Mouse (Mus musculus): ENCODE data around the gene Tst.

The Tst gene

GRCm38 (mm10) chr15:78405517-78406211 lies at the start of gene Tst:
Tst (minus strand) TSS chr15:78405907.
- no peak for TF ChIP-seq GATA4 (IDR thresholded peaks at IDR 0.05; ENCODE audit: insufficient replicate concordance, low read length)

- TF ChIP-seq GATA4 (IDR thresholded peaks at IDR 0.05; ENCODE audit: insufficient replicate concordance, low read length): no peak
Measured at GRCm38 (mm10) chr15:78455168-78455567, 49.5 kb upstream of the Tst start.

GRCm38 (mm10) chr15:78452929-78453328 lies 47.2 kb upstream of the Tst start:
- no peak for TF ChIP-seq GATA4 (IDR thresholded peaks at IDR 0.05; ENCODE audit: insufficient replicate concordance, low read length)

- no peak for TF ChIP-seq GATA4 (IDR thresholded peaks at IDR 0.05; ENCODE audit: insufficient replicate concordance, low read length)
Measured at GRCm38 (mm10) chr15:78451201-78451600, 45.5 kb upstream of the Tst start.

GRCm38 (mm10) chr15:78450419-78450768 lies 44.7 kb upstream of the Tst start:
- no peak for TF ChIP-seq GATA4 (IDR thresholded peaks at IDR 0.05; ENCODE audit: insufficient replicate concordance, low read length)

- TF ChIP-seq GATA4 (IDR thresholded peaks at IDR 0.05; ENCODE audit: insufficient replicate concordance, low read length): no peak
Measured at GRCm38 (mm10) chr15:78449694-78450418, 44.1 kb upstream of the Tst start.

- peak; percentile 70; the same call in 1 of the 2 replicates for TF ChIP-seq GATA4 (IDR thresholded peaks at IDR 0.05; ENCODE audit: insufficient replicate concordance, low read length)
Measured at GRCm38 (mm10) chr15:78449131-78449530, 43.4 kb upstream of the Tst start.

GRCm38 (mm10) chr15:78447746-78448535 lies 42.2 kb upstream of the Tst start:
- TF ChIP-seq GATA4 (IDR thresholded peaks at IDR 0.05; ENCODE audit: insufficient replicate concordance, low read length): no peak

GRCm38 (mm10) chr15:78447121-78447520 lies 41.4 kb upstream of the Tst start:
- no peak for TF ChIP-seq GATA4 (IDR thresholded peaks at IDR 0.05; ENCODE audit: insufficient replicate concordance, low read length)

GRCm38 (mm10) chr15:78443857-78444256 lies 38.1 kb upstream of the Tst start:
- TF ChIP-seq GATA4 (IDR thresholded peaks at IDR 0.05; ENCODE audit: insufficient replicate concordance, low read length): no peak

GRCm38 (mm10) chr15:78442231-78442630 lies 36.5 kb upstream of the Tst start:
- no peak for TF ChIP-seq GATA4 (IDR thresholded peaks at IDR 0.05; ENCODE audit: insufficient replicate concordance, low read length)

GRCm38 (mm10) chr15:78438973-78439372 lies 33.3 kb upstream of the Tst start:
- no peak for TF ChIP-seq GATA4 (IDR thresholded peaks at IDR 0.05; ENCODE audit: insufficient replicate concordance, low read length)

GRCm38 (mm10) chr15:78438505-78438904 lies 32.8 kb upstream of the Tst start:
- TF ChIP-seq GATA4 (IDR thresholded peaks at IDR 0.05; ENCODE audit: insufficient replicate concordance, low read length): no peak

GRCm38 (mm10) chr15:78438018-78438394 lies 32.3 kb upstream of the Tst start:
- TF ChIP-seq GATA4 (IDR thresholded peaks at IDR 0.05; ENCODE audit: insufficient replicate concordance, low read length): no peak

- TF ChIP-seq GATA4 (IDR thresholded peaks at IDR 0.05; ENCODE audit: insufficient replicate concordance, low read length): no peak
Measured at GRCm38 (mm10) chr15:78437237-78438017, 31.7 kb upstream of the Tst start.

Data from liver, adult (tissue).